Mouse (Mus musculus) thymus, postnatal 0 days (tissue): ENCODE results near the gene Pigc. TPM values are rescaled to one million over a fixed set of nuclear protein-coding genes. Genes with fewer than 3 reads are reported as not detected.

Experiments used
- DNase-seq: peaks from one replicate; pipeline ENCODE4 v3.0.0-alpha.2; 2015; ENCODE audit warnings: low spot score
- polyA plus RNA-seq: library from polyadenylated mRNA; unstranded; fragments of >200 nt; fragmentation: Nextera tagmentation; extraction: Ambion mirVana; gene quantifications from 2 replicates; pipeline ENCODE4 v1.2.1, GENCODE M21; 2015

The Pigc gene
- polyA plus RNA-seq = 27.7 and 29.6 TPM in 2 replicates

DNA sequence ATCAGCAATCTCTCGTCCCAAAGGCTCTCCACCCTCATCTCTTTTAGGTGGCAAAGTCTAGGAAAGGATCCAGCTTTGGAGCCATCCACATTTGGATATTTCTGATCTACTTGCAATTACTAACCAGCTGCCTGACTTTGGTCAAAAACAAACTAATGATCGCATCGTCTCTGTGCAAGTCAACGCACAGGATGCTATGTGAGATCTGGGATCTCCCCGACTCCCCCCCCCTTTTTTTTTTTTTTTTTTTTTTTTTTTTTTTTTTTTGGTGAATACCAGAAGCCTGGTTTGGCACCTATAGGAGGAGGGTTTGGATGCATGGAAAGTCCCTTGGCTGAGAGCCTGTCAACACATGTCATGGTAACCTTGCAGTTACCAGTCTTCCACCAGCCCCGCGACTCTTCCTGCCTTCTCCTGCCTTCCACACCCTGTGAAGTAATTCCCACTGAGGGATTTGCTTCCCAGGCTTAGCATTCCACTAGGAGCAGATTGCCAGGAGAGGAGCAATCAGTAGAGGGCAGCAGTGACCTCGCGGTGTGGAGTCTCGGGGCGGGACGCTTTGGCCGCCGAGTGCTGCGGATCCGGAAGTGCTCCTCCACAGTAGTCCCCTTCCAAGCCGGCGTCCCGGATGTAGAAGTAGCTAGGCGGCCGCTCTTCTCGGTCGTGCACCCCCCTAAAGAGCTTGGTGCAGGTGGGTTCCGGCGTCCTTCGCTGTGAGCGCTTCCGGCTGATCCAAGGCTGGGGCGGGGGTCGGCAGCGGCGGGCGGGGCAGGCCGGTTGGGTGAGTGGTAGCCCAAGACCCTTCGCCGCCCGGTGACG lies at the start of gene Pigc:
TSS of gene Pigc (plus strand) at position 598 of the 819 bp plus-strand sequence.
- peak; percentile 92 for DNase-seq

DNA sequence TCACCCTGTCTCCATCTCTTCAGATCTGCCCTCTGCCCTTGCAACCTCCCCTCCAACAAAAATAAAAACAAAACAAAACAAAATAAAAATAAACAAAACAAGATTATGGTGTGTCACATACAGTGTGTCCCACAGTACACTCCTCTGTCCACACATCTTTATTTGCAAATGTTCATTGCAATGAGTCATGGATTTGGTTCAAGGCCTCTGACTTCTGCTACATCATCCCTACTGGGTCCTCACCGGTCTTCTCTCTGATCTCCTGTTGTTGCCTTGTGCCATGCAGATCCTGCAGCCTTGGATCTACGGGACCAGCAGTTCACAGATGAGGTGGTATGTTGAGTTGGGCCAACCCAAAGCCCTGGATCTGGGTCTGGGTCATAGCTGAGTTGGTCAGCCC lies 49.4 kb upstream of the Pigc start:
- no peak for DNase-seq

DNA sequence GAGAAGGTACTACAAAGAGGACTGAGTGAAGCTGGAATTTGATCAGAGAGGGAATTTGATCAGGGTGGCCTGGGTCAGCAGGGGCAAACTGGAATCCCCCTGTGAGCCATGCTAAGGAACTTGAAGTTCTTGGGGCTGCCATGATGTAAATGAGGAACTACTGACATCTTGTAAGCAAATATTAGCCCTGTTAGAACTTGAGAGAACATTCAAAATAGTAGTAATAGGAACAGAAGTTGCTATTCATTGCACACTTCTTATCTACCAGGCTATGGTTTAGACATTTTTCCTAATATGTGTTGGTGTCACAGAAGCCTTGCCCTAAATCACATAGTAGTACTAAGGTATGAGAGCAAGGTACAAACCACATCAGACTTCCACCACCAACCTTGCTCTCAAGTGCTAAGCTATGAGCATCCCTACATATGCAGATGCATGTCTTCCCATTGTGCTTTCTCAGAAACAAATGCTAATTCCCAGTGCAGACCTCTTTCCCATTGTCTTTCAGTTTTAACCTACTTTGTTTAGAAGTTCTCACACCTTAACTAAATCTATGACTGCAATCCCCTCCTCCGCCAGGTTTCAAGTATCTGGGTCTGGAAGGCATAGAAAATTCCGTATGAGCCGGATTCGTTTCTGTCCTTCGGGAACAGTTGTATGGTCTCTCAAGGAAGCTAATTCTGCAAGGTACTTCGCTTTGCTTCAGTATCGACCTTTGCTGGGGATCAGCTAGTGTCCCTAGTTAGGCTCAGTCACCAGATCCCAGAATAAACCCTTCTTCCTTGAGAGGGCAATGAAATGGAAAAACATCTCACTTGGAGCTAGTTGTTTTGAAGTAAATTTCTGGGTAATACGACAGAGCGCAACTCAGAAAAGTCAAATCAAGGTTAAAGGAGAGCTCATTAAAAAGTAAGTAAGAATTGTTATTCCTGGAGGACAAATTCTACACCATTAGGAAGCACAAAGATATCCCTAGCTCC lies 48.2 kb upstream of the Pigc start:
- DNase-seq = no peak

DNA sequence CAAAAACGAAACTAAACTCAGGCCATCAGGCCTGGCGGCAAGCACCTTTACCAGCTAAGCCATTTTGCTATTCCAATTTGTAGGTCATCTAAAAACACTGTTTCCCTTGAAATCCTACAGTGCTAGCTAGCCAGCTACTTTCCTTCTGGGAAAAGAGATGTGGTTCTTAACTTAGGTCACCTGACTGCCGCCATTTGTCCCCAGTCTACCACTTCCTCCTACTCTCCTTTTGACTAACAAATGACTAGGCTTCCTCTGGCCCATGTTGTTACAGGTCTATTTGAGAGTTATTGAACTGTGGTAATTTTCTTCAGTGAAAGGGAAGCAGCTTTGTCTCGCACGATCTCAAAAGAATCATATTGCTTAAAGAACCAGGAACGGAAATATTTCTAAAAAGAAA lies 47.1 kb upstream of the Pigc start:
- DNase-seq = no peak

DNA sequence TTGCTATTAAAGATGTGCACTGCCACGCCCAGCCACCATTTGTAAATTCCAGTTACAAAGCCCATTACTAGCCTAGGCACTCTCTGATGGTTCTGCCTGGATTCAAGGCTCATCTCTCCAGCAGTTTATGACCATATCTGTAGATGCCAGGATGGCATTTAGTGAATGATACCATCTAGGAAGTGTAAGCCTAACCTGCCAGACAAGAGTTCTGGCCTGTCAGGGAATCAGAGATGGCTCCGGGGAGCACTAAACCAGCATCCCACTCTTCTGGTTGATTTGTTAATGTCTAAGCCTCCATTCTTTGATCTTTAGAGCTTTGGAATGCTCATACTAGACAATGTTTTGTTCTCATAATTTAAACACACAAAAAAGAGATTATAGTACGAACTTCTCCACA lies 44.7 kb upstream of the Pigc start:
- DNase-seq = no peak

DNA sequence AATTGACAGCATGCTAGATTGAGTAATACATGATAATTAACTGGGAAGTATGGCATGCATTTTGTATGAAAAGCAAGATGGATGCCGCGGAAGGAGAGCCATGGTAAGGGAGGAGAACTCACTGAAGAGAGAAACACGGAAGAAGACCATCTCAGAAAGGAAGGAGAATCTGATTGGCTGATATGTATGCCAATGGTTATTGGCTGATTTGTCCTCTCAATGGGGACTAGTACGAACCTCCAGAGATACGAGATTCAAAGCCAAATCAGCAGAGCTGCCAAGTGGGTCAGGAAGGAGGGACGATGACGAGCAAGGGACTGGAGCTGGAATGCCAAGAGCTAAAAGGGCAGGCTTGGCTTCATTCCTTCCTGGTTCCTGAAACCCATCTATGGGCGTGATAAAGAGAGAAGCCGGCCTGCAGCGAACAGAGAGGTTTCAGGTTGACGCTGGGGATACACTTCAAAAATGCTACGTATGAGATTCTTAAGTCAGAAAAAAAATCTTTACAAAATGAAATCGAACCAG lies 43.6 kb upstream of the Pigc start:
- no peak for DNase-seq

DNA sequence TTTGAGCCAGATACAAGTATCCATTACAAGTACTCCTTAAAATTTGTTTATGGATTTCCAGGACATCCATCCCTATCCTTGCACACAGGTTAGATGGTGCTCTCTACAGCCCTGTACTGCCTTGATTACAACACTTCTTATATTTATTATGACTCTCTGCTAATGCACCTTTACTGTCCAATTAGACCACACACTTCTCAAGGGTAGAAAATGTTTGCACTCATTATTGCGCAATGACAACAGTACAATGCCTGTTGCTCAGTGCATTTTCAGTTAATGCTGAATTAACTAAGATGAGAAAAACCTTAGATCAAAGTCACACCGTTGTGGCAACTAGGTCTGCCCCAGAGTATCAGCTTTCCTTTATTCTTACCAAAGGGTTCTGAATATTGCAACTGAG lies 41.0 kb upstream of the Pigc start:
- no peak for DNase-seq

DNA sequence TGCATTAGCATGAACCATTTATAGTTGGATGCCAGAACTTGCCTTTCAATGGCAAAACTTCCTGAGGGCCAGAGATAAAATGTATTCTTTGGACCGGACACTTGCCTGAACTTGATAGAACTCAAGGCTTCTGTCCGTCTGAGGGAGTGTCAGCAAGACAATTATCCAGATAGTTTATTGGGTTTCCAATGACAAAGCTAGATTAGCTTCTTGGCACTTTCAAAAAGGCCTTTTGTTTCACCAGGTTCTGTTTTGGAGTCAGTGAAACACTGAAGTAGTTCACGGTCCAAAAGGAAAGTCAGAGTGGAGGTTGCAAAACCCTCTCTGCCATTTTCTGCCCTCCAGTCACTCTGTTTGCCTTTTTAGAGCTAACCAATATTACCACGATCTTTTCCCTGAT lies 37.7 kb upstream of the Pigc start:
- no peak for DNase-seq

DNA sequence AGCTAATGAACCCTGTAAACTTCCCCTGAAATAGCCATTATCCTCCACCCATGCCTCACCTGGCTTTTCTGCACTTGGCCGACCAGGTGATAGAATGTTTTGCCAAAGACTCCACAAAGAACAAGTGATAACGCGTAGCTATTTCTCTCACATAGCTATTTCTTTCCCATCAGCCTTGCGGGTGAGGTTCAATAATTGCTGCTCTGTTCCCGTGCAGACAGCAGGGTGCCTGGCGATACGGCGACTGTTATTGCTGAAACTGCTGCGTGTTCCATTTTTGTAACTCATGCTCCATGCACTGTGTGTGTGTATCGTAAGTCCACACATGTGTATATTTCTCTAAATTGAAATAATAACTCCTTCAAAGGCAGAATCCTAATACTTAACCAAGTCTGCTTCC lies 37.2 kb upstream of the Pigc start:
- no peak for DNase-seq

DNA sequence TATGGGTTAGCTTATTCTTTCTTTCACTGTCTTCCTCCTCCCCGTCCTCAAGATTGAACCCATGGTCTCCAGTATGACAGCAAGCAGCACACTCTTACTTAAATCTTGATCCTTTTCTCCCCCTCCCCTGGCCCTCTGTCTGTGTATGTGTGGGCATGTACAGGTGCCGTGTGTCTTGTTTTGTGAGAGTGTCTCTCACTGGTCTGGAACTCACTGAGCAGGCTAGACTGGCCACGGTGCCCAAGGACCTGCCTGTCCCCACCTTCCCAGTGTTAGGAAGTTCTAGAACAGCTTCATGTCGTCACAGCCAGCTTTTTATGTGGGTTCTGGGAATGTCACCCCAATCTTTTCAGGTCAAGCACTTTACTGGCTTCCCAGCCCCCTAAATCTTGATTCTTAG lies 36.7 kb upstream of the Pigc start:
- DNase-seq = no peak

DNA sequence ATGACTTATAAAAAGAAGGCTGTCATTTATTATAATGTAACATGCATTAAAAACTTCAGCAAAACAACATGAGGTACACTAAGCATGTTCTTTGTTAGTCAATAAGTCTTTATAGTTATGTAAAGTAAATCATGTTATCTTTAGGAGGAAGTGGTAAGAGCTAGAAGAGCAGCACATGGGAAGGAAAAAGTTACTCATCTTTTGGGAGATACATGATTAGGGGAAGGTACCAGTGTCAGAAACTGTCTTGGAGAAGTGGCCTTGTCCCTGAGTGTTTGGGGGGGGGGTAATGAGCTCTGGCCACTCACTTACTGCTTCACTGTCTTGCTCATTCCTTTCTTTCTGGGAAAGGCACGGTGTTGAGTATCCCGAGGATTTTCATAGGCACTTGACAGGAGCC lies 26.9 kb upstream of the Pigc start:
- no peak for DNase-seq

DNA sequence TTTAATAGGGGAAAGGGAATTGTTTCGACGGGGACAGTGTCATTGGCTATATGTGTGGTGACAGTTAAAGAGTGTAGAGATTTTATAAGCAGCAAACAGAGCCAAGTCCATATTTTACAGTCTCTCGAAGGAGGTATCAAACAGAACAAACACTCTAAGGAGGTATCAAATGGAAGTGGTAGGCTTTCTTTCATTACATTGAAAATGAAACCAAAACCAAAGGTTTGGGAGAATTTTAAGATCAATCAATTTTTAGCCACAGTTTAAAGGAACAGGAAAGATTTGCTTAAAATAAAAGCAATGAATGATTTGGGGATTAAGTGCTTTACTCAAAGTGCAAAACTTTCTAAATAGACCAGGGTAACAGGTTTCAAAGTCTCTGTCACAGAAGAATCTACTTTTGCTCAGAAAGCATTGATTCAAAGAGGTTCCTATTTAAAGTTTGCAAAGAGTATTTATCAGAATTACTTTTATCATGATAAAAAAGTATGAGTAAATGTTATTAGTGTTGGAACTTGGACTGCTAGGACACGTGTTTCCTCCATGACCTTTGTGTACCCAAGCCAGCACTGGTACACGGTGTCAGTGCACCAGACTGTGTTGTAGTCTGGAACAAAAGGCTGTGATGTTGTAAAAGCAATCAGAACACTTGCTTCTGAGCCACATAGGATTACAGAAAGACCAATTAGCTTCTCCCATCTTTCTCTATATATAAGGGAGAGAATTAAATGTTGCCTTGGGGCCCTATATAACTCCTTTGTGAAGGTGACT lies 17.8 kb upstream of the Pigc start:
- no peak for DNase-seq

DNA sequence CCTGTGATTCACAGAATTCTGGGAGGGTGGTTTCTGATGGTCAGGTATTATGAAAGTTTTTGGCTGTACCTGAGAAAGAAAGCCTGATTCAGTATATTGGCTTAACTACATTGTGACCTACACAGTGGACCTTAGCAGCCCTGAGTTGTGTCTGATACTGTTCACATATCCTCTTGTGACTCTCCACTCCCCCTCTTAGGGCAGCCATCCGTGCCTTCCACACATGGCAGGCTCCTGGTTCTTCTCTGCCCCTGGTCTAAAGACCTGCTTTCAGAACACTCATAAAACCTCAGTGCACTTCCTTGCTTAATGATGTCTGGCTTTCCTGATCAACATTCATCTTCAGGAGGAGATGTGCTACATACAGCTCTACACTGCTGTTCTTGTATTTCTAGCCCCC lies 16.4 kb upstream of the Pigc start:
- DNase-seq = no peak

DNA sequence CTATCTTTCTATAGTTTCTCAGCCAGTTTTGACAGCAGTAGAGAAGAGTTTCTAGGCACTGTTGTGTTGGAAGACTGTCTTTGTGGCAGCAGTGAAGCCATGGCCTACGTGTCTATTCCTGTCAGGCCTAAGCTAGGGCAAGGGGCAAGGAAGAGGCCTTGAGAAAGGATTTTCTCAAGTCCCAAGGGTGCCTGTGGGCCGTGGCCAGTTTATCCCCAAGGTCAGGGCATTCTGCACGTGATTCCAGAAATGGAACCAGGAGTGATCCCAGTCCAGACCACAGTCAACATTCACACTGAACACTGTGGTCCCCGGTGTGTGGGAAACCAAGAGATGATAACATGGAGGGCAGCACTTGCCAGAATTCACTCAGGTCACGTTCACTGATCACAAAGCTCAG lies 13.1 kb upstream of the Pigc start:
- no peak for DNase-seq

DNA sequence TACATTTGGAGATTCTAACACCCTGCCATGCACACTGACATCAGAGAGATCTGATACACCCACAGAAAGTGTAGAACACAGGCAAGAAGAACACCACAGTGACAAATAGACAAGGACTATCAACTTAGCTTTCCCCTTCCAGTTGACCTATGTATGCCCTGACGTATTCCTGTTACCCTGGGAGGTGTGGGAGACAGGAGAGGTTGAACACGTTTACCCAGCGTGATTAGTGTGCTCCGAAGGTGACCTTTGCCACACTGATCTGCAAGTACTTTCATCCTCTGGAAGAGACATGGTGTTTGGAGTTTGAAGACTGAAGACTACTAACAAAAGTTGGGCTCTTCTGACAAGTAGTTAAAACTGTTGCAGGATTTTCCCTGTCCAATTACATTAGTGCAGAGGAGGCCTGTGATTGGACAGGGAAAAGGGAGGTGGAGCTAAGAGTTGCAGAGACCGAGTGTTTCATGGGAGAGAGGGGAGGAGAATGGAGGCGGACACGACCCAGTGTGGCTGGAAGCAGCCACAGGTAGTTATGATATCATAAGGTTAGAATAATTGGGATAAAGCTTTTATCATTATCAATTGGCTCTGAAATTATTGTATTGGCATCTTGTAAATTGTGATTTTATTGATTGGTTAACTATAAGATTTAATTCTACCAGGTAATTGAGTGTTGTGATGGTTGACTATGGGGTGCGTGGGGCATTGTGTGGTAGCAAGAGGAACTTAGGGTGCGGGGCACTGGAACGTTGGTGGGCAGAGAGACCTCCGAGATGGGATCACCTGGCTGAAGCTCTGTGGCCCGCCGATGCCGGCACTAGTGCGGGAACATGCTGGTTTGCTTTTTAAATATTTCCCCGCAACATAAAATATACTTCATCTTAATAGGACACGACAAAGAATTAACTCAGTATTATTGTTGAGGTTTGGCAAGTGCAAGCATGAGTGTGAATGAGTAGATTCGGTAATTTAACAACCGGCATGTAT lies 10.7 kb upstream of the Pigc start:
- DNase-seq = no peak

DNA sequence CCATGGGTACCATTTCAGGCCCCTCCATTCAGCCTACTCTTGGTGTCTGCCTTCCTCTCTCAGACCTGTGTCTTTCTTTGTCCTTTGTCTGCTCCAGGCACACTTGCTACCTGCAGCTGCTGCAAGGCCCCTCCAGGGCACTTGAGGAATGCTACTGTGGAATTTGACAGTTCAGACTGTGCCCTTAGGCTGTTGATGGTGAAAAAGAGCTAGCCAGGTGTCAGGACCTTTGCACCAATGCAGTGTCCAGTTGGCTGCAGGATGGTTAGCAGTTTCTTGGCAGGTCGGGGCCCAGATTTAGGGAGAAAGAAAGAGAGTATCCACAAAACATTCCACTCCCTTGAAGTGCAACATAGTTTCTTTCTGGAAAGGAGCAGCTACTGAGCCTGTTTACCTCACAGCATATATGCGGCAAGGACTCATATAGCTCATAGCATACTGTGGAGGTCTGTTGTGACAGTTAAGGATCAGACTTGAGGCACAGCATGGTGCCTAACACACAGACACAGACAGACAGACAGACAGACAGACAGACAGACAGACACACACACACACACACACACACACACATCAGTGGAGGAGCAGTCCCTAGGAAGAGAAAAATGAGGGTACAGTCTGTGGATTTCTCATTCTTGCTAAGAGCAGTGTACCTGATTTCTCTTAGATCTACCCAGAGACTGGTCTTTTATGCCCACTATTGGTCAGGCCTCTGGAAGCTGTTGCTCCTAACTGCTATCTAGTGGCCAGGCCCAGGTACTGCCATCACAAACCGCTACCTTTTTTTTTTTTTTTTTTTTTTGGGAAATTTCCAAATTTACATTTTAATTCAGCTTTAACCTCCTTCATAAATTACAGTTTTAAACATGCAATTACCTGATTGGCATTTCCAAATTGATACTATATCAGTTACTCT lies 6.3 kb upstream of the Pigc start:
- DNase-seq = peak; percentile 25

DNA sequence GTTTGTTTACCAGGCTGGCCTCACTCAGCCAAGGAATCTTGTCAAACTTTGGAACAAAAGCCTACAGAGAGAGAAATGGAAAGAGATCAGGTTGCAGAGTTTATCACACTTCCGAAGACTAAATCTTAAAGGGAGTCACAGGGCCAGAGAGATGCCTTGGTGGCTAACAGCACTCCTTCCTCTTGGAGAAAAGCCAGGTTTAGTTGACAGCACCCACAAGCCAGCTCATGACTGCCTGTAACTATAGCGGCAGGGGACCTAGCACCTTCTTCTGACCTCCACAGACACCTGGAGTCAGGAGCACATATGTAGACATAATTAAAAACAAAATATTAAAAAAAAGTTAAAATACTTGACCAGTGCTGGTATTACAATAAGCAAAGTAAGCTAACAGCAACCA lies 1.1 kb upstream of the Pigc start:
- no peak for DNase-seq

DNA sequence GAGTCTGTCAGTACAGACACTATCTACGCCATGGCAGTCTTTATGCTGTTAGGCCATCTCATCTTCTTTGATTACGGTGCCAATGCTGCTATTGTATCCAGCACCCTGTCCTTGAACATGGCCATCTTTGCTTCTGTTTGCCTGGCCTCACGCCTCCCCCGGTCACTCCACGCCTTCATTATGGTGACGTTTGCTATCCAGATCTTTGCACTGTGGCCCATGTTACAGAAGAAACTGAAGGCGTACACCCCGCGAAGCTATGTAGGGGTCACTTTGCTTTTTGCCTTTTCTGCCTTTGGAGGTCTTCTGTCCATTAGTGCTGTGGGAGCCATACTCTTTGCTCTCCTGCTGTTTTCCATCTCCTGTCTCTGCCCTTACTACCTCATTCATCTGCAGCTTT lies 1.9 kb downstream of the Pigc start:
- DNase-seq = no peak

DNA sequence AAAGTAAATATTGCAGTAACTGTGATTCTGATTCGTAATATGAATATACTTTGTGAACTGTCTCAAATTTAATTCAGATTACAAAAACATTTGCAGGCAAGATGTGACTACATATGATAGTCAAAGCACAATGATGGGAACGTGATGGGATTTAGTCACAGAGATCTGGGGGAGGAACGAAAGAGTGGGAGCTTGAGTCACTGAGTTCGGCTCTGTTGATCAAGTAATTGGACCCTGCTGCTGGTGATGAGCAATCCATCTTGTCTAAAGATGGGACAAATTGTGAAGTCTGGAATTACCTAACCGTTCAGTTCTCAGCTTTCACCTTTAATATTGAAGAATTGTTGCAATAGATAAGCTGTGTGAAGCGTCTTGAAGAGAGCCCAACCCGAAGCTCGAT lies 3.2 kb downstream of the Pigc start:
- no peak for DNase-seq
